Mouse (Mus musculus) embryonic facial prominence, embryonic 12.5 days (tissue): ENCODE measurements at regions not wholly inside any gene's neighbourhood (a gene's known extent, or its start where the extent isn't known, plus 50 kb on each side); places are given as distances from the start of the nearest gene placed in this dataset.

ENCODE experiments used
- ATAC-seq: fragments of 200-750 bp; cut with Nextera tagmentation; 2 replicates; pipeline ENCODE4 v1.8.0; 2017; ENCODE audit not compliant: insufficient number of reproducible peaks, insufficient read depth, low FRiP score, low TSS enrichment
- H3K27ac ChIP-seq: fragments of 300-500 bp; sonication (generic); 2 replicates; pipeline ENCODE4 v1.5.1; 2016; ENCODE audit warnings: mild to moderate bottlenecking
- H3K27me3 ChIP-seq: fragments of 300-500 bp; sonication (generic); 2 replicates; pipeline ENCODE4 v1.6.1; 2016; ENCODE audit warnings: mild to moderate bottlenecking, moderate library complexity
- H3K36me3 ChIP-seq: fragments of 300-500 bp; sonication (generic); 2 replicates; pipeline ENCODE4 v1.6.1; 2016; ENCODE audit warnings: mild to moderate bottlenecking
- H3K4me1 ChIP-seq: fragments of 300-500 bp; sonication (generic); 2 replicates; pipeline ENCODE4 v1.6.1; 2016
- H3K4me2 ChIP-seq: fragments of 300-500 bp; sonication (generic); replicated peaks from 2 replicates; pipeline ENCODE4 v1.6.1; 2016; ENCODE audit warnings: mild to moderate bottlenecking, moderate library complexity
- H3K4me3 ChIP-seq: fragments of 300-500 bp; sonication (generic); 2 replicates; pipeline ENCODE4 v1.5.1; 2016; ENCODE audit warnings: mild to moderate bottlenecking
- H3K9ac ChIP-seq: fragments of 300-500 bp; sonication (generic); 2 replicates; pipeline ENCODE4 v1.6.1; 2016; ENCODE audit warnings: mild to moderate bottlenecking, moderate library complexity
- H3K9me3 ChIP-seq: fragments of 300-500 bp; sonication (generic); 2 replicates; pipeline ENCODE4 v1.6.1; 2016; ENCODE audit warnings: mild to moderate bottlenecking, moderate library complexity
- WGBS: fragments of 180-500 bp; shearing (Covaris S2); methylation state at CpG from one replicate; pipeline ENCODE4 v1.1.7; 2016; 5-methylcytosine and 5-hydroxymethylcytosine counted together

- no peaks in the 10 kb centered on the region for H3K36me3 ChIP-seq
- no peaks in the 10 kb centered on the region for H3K4me1 ChIP-seq
- H3K4me2 ChIP-seq = no peak overlapping the region
- WGBS = 84% methylated on average over 3 of the region's 3 CpGs
- H3K9ac ChIP-seq = no peak overlapping the region
- H3K27ac ChIP-seq = no peak overlapping the region
- no peak for ATAC-seq
- H3K27me3 ChIP-seq = no peaks in the 10 kb centered on the region
- no peak overlapping the region for H3K4me3 ChIP-seq
- H3K9me3 ChIP-seq = no peaks in the 10 kb centered on the region
Measured at GRCm38 (mm10) chr7:129897511-129897910, 305.8 kb downstream of the Wdr11 start.

GRCm38 (mm10) chr7:129902256-129902655, 310.6 kb downstream of the Wdr11 start:
- Histone ChIP-seq H3K27me3 (no peaks in the 10 kb centered on the region), H3K4me1 (no peaks in the 10 kb centered on the region), H3K4me2 (no peak overlapping the region), H3K9ac (no peak overlapping the region), H3K36me3 (no peaks in the 10 kb centered on the region), H3K4me3 (no peak overlapping the region), H3K9me3 (no peaks in the 10 kb centered on the region), H3K27ac (no peak overlapping the region)
- ATAC-seq = no peak
- 90% methylated on average over 4 of the region's 4 CpGs for WGBS

- Histone ChIP-seq H3K4me1 (no peaks in the 10 kb centered on the region), H3K36me3 (no peaks in the 10 kb centered on the region), H3K4me2 (no peak overlapping the region), H3K27ac (no peak overlapping the region), H3K9ac (no peak overlapping the region), H3K27me3 (no peaks in the 10 kb centered on the region), H3K4me3 (no peak overlapping the region), H3K9me3 (no peaks in the 10 kb centered on the region)
- no peak for ATAC-seq
- 44% methylated on average over 5 of the region's 5 CpGs for WGBS
Measured at GRCm38 (mm10) chr7:129903126-129903525, 311.5 kb downstream of the Wdr11 start.

- H3K4me1 ChIP-seq = no peaks in the 10 kb centered on the region
- no peak for ATAC-seq
- H3K9ac ChIP-seq = no peak overlapping the region
- H3K4me2 ChIP-seq = no peak overlapping the region
- H3K9me3 ChIP-seq = no peaks in the 10 kb centered on the region
- 58% methylated on average over 1 of the region's 1 CpGs for WGBS
- H3K27ac ChIP-seq = no peak overlapping the region
- H3K4me3 ChIP-seq = no peak overlapping the region
- H3K27me3 ChIP-seq = no peaks in the 10 kb centered on the region
- no peaks in the 10 kb centered on the region for H3K36me3 ChIP-seq
Measured at GRCm38 (mm10) chr7:129906131-129906530, 314.5 kb downstream of the Wdr11 start.

- no peak overlapping the region for H3K9ac ChIP-seq
- no peak overlapping the region for H3K4me2 ChIP-seq
- no peak overlapping the region for H3K27ac ChIP-seq
- H3K4me1 ChIP-seq = no peaks in the 10 kb centered on the region
- H3K36me3 ChIP-seq = no peaks in the 10 kb centered on the region
- 86% methylated on average over 5 of the region's 5 CpGs for WGBS
- no peaks in the 10 kb centered on the region for H3K27me3 ChIP-seq
- no peaks in the 10 kb centered on the region for H3K9me3 ChIP-seq
- H3K4me3 ChIP-seq = no peak overlapping the region
- ATAC-seq = no peak
Measured at GRCm38 (mm10) chr7:129908826-129909225, 317.2 kb downstream of the Wdr11 start.

GRCm38 (mm10) chr7:129909730-129910129, 318.1 kb downstream of the Wdr11 start:
- Histone ChIP-seq H3K36me3 (no peaks in the 10 kb centered on the region), H3K9me3 (no peaks in the 10 kb centered on the region), H3K27ac (no peak overlapping the region), H3K4me1 (no peaks in the 10 kb centered on the region), H3K27me3 (no peaks in the 10 kb centered on the region), H3K9ac (no peak overlapping the region), H3K4me3 (no peak overlapping the region), H3K4me2 (no peak overlapping the region)
- no peak for ATAC-seq
- 89% methylated on average over 1 of the region's 1 CpGs for WGBS

- no peak overlapping the region for H3K4me3 ChIP-seq
Measured at GRCm38 (mm10) chr7:129910826-129911225, 319.2 kb downstream of the Wdr11 start.

GRCm38 (mm10) chr7:129914871-129915270, 323.2 kb downstream of the Wdr11 start:
- H3K36me3 ChIP-seq = no peaks in the 10 kb centered on the region
- no peak overlapping the region for H3K27ac ChIP-seq
- H3K9ac ChIP-seq = no peak overlapping the region
- no peak overlapping the region for H3K4me2 ChIP-seq
- WGBS = 92% methylated on average over 6 of the region's 6 CpGs
- no peak for ATAC-seq
- H3K4me3 ChIP-seq = no peak overlapping the region
- peaks cover 5% of the 10 kb centered on the region; the same call in 1 of the 2 replicates for H3K4me1 ChIP-seq
- no peaks in the 10 kb centered on the region for H3K9me3 ChIP-seq
- H3K27me3 ChIP-seq = no peaks in the 10 kb centered on the region

More at GRCm38 (mm10) chr7:129910826-129911225, 319.2 kb downstream of the Wdr11 start:
- Histone ChIP-seq H3K27ac (no peak overlapping the region), H3K9ac (no peak overlapping the region), H3K27me3 (no peaks in the 10 kb centered on the region), H3K4me2 (no peak overlapping the region), H3K9me3 (no peaks in the 10 kb centered on the region), H3K4me1 (no peaks in the 10 kb centered on the region), H3K36me3 (no peaks in the 10 kb centered on the region)
- WGBS = 76% methylated on average over 3 of the region's 3 CpGs
- no peak for ATAC-seq

GRCm38 (mm10) chr7:129918240-129919200, 326.9 kb downstream of the Wdr11 start:
- no peak for ATAC-seq
- 83% methylated on average over 18 of the region's 18 CpGs for WGBS

GRCm38 (mm10) chr7:129922291-129922690, 330.6 kb downstream of the Wdr11 start:
- WGBS = 69% methylated on average over 7 of the region's 7 CpGs
- no peak overlapping the region for H3K4me3 ChIP-seq
- no peaks in the 10 kb centered on the region for H3K36me3 ChIP-seq
- H3K9ac ChIP-seq = no peak overlapping the region
- H3K4me1 ChIP-seq = peaks cover 6% of the 10 kb centered on the region; the same call in 1 of the 2 replicates
- H3K9me3 ChIP-seq = no peaks in the 10 kb centered on the region
- ATAC-seq = no peak
- no peaks in the 10 kb centered on the region for H3K27me3 ChIP-seq
- no peak overlapping the region for H3K27ac ChIP-seq
- no peak overlapping the region for H3K4me2 ChIP-seq

More at GRCm38 (mm10) chr7:129918240-129919200, 326.9 kb downstream of the Wdr11 start:
- Histone ChIP-seq H3K27ac (no peak overlapping the region), H3K4me2 (no peak overlapping the region), H3K9me3 (no peaks in the 10 kb centered on the region), H3K27me3 (no peaks in the 10 kb centered on the region), H3K4me3 (no peak overlapping the region), H3K36me3 (no peaks in the 10 kb centered on the region), H3K9ac (no peak overlapping the region), H3K4me1 (peaks cover 5% of the 10 kb centered on the region; the same call in 1 of the 2 replicates)

- H3K4me1 ChIP-seq = peaks cover 6% of the 10 kb centered on the region
- no peak overlapping the region for H3K27ac ChIP-seq
- 78% methylated on average over 6 of the region's 6 CpGs for WGBS
- ATAC-seq = no peak
- H3K36me3 ChIP-seq = no peaks in the 10 kb centered on the region
- no peak overlapping the region for H3K4me3 ChIP-seq
- no peak overlapping the region for H3K4me2 ChIP-seq
- H3K9ac ChIP-seq = no peak overlapping the region
- no peaks in the 10 kb centered on the region for H3K27me3 ChIP-seq
- H3K9me3 ChIP-seq = no peaks in the 10 kb centered on the region
Measured at GRCm38 (mm10) chr7:129936731-129937130, 345.1 kb downstream of the Wdr11 start.

- no peak overlapping the region for H3K4me3 ChIP-seq
- H3K36me3 ChIP-seq = no peaks in the 10 kb centered on the region
- H3K9ac ChIP-seq = no peak overlapping the region
- peaks cover 9% of the 10 kb centered on the region for H3K4me1 ChIP-seq
- WGBS = 93% methylated on average over 6 of the region's 6 CpGs
- H3K9me3 ChIP-seq = no peaks in the 10 kb centered on the region
- no peaks in the 10 kb centered on the region for H3K27me3 ChIP-seq
- no peak overlapping the region for H3K4me2 ChIP-seq
- no peak for ATAC-seq
- no peak overlapping the region for H3K27ac ChIP-seq
Measured at GRCm38 (mm10) chr7:129937715-129938114, 346.1 kb downstream of the Wdr11 start.
